Mouse (Mus musculus) embryo, embryonic 11 days (tissue): Measurements from ENCODE around the gene Olfr1166.
"Not testable (repeated sequence)": the region's sequence is repeated elsewhere in the genome, so short reads cannot be mapped to it uniquely, and the experiment has no call there.

ENCODE experiments used
- DNase-seq: peaks from one replicate; pipeline ENCODE4 v3.0.0-alpha.2; 2015

The Olfr1166 gene

GRCm38 (mm10) chr2:88128172-88128571 lies at the start of gene Olfr1166:
Gene Olfr1166, minus strand, starts transcription at chr2:88128272.
- no peak for DNase-seq

- DNase-seq, result not testable (repeated sequence)
Observed at GRCm38 (mm10) chr2:88155093-88155492, 27.0 kb upstream of the Olfr1166 start, which contains the start of gene Olfr1167. Gene Olfr1167, minus strand, starts transcription at chr2:88155193.

- no peak for DNase-seq
Observed at GRCm38 (mm10) chr2:88093866-88094265, 34.2 kb downstream of the Olfr1166 start, which contains the start of gene Olfr1164. Gene Olfr1164, minus strand, starts transcription at chr2:88093966.
